Mouse (Mus musculus) layer of hippocampus, adult 2 months (tissue): ENCODE measurements around the gene Fuca2. TPM values are rescaled to one million over a fixed set of nuclear protein-coding genes. Genes with fewer than 3 reads are reported as not detected.

Experiments used
- DNase-seq, 2 experiments: peaks; one replicate each; pipeline ENCODE4 v3.0.0; 2022; ENCODE audit warnings: low spot score in 2 of 2
- H3K27ac ChIP-seq: fragments of 200-600 bp; 2 replicates; pipeline ENCODE4 v1.8.1; 2022
- H3K4me3 ChIP-seq: fragments of 200-600 bp; 2 replicates; pipeline ENCODE4 v1.8.1; 2022; ENCODE audit warnings: mild to moderate bottlenecking
- CTCF ChIP-seq: fragments of 200-600 bp; conservative IDR thresholded peaks from 2 replicates; pipeline ENCODE4 v1.8.1; 2022; ENCODE audit warnings: antibody characterized with exemption, mild to moderate bottlenecking, moderate library complexity
- total RNA-seq, 2 experiments: library from RNA; stranded (reverse); gene quantifications; 2 replicates each; pipeline ENCODE4 v1.2.3; 2021

Gene Fuca2
- total RNA-seq, 2 experiments from 2014 or later: 41.3 to 42.0 TPM

DNA sequence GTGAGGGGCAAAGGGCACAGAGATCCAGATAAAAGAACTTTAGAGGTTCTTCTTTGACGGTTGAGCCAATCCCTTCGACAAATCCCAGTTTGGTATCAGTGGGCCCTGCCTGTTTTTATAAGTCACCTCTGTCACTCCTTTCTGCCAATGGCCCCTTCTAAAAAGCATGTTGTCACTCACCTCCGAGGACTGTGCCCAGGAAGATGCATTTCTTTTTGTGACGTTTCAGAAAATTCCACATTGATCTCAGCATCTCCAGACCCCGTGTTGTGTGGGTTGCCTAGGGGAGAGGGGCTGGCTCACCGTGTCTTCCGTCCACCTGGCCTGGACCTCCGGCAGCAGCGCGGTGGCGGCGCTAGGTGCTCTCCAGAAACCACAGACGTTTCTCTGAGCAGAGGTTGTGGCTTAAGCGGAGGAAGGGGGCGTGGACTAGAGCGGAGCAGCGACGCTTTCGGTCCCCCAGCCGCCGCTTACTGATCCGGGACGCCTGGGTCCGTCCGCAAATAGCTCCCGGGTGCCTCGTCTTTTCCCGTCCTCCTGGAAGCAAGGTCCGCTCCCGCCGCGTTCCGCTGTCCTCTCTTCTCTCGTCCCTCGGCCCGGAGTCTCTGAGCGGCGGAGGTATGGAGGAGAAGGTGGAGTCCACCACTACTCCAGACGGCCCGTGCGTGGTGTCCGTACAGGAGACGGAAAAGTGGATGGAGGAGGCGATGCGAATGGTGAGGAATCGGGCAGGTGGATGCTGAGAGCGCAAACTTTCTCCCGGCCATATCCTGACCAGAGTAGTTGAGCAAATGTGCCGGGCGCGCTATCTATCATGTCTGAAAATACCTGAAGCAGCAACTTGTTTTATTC is 53.5 kb downstream of the Fuca2 start, which contains the start of the genes Adat2 and Pex3:
Gene Adat2 (plus strand): TSS at position 249 of the 852 bp plus-strand sequence.
Gene Pex3 (minus strand): TSS at position 497 of the 852 bp plus-strand sequence.
- DNase-seq: peak; percentile 81 to 89
- Histone ChIP-seq H3K27ac (peak within 1 kb of the TSS; percentile 89), H3K4me3 (peak within 1 kb of the TSS; percentile 97)
- no peak for TF ChIP-seq CTCF

DNA sequence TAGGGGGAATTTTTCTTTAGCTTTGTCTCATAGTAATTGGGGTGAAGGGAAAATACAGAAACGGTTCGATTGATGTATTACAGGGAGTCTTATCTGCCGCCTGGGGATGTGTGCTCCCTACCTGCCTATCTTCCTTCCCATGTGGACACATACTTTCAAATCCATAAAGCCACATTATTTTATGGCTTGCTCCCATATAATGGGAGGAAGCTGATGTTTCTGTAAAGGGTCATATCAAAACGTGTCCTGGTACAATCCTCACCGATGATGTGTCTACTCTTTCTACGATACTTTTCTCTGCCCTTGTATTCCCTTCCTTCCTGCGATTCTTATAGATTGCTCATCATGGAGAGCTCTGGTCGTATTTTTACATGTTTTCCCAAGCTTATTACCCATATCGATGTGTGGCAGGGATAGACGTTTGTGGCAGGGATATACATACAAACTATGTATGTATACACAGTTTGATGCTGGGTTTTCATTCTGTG is 54.2 kb downstream of the Fuca2 start:
- H3K27ac ChIP-seq: peak overlapping the region; percentile 89
- peak overlapping the region; percentile 97 for H3K4me3 ChIP-seq
- no peak for DNase-seq
- no peak for TF ChIP-seq CTCF

DNA sequence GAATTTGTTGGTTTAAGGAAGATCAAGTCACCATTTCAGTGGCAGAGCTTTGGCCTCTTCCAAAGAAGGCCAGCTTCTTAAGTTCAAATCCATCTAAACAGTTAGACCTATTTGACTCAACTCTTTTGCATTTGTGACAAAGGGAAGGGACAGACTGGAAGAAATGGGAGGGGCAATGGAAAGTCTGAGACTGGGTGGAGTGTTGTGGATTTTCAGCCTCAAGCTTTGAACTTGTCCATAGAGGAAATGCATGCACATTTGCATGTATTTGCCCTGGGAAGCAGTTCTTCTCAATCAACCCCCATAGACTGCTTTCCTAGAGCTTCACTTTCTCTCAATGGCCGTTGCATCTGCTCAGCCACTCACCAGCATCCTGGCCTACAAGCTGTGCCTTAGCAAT is 55.0 kb downstream of the Fuca2 start:
- no peak for DNase-seq
- Histone ChIP-seq H3K27ac (no peak overlapping the region), H3K4me3 (no peak overlapping the region)
- TF ChIP-seq CTCF: no peak

DNA sequence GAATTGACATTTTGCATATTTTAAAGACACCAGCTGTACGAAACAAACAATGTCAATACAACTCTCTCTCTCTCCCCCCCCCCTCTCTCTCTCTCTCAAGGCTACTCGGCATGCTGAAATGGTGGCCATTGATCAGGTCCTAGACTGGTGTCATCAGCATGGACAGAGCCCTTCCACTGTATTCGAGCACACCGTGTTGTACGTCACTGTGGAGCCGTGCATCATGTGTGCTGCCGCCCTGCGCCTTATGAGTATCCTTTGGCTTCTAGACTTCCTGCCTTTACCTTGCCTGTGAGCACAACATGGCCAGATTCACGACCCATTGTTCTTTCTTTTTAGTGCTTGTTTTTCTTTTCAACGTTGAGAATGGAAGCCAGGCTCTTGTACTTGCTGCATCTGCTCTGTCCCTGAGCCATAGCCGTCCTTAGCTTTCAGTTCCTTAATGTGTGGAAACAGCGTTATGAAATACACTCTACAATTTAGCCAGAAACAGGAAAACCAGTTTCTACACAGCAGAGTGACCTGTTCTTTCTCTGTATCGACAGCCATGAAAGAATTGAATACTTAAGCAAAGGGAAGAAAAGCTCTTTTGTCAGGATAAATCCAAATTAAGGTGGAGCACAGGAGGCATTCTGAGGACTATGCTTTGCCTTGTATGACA is 60.8 kb downstream of the Fuca2 start:
- no peak for TF ChIP-seq CTCF
- no peak for DNase-seq
- H3K27ac ChIP-seq: no peak overlapping the region
- H3K4me3 ChIP-seq: no peak overlapping the region

DNA sequence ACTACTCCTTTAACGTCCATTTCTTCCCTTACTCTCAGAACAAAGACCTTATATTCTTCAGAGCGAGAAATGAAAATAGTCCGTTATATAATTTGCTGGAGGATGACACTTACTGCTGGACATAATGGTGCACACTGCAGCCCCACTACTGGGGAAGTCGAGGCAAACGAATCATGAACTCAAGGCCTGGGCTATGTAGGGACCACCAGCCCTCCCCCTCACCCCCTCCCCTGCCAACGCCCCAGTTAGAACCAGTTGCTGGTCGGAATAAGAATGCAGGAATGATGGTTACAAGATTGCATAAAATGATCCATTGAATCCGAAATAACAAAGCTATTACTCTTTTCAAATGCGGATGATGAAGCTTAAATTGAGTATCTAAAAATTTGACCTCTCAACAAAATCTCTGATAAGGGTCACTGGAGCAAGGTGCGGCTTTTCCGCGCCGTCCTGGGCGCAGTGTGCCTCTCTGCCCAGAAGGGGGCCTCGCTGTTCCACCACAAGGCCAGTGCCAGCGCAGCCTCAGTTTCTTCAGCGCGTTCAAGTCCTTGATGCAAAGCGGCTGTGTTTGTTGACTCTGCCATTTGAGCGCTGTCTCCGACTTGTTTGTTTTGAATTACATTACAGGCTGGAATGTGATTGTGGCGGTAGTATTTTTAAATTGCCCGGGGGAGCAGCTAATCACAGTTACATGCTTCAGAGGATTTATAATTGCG is 65.2 kb downstream of the Fuca2 start:
- peak overlapping the region; percentile 42 for H3K4me3 ChIP-seq
- peak; percentile 98 for TF ChIP-seq CTCF
- peak; percentile 65 to 79 for DNase-seq
- H3K27ac ChIP-seq: no peak overlapping the region

DNA sequence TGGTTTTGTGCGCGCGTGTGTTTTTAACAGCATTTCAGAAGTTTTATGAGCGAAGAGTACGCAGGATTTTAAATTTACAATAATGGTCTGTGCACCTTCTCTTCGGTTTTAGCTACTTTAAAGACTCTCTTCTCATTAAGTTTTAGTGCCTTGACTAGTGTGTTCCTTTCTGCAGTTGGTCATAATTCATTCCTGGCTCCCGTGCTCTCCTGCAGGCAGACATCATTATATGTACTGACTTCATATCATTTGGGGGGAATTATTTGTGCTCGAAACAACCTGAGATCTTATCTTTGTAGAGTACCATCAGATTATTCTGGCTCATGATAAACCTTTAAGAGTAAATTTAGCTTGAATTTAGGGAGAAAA is 65.7 kb downstream of the Fuca2 start:
- H3K4me3 ChIP-seq: peak overlapping the region; percentile 42

DNA sequence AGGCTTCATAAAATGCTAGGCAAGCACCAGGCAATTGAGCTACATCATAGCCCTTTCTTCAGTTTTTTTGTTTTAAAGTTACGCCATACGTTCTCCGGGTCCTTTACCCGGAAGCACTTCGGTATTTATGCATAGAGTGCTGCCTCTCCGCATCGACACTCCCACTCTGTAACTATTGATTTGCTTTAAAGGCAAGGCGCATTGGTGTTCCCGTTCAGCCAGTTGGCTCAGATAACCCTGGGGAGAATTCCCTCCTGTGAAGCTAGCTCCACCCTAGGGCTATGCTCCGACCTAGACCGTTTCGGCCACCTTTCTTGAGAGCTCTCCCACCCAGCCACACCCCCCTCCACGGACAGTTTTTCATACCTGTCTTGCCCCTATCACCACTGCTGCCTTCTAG is 67.1 kb downstream of the Fuca2 start:
- Histone ChIP-seq H3K4me3 (no peak overlapping the region), H3K27ac (no peak overlapping the region)
- DNase-seq: no peak
- no peak for TF ChIP-seq CTCF

More for the DNA sequence above, 65.7 kb downstream of the Fuca2 start:
- TF ChIP-seq CTCF: no peak
- no peak for DNase-seq
- no peak overlapping the region for H3K27ac ChIP-seq

Other genes starting within 250 kb of the Fuca2 start
- 10 to 100 TPM; 20.7 to 25.4 TPM for gene Phactr2, start 25.1 kb upstream of the Fuca2 start, total RNA-seq
- gene Adat2, start 53.4 kb downstream of the Fuca2 start, total RNA-seq: 1 to 10 TPM; 9.0 to 9.2 TPM
- gene Pex3, start 53.6 kb downstream of the Fuca2 start, total RNA-seq: 10 to 100 TPM; 31.3 to 33.3 TPM